In genomic region chr1:177684901-177685300, GRCm38 (mm10) we compare ENCODE assay signal across 10 mouse cellular contexts. TPM values are rescaled to one million over a fixed set of nuclear protein-coding genes. Genes with fewer than 3 reads are reported as not detected.
DNase-seq lines count a peak whose midpoint lies in the region; ATAC-seq and TF ChIP-seq lines count a peak whose summit lies in the region.
"Had no signal": no experiment of that assay in that cellular context is flagged by ENCODE, and none has a peak within 500 bp of the region (broad histone marks: within the 10 kb centered on the region; RNA-seq: fewer than 3 reads in every experiment).

No protein-coding gene starts in this region.

- no peak for TF ChIP-seq EP300 in liver, embryonic 14.5 days (IDR thresholded peaks at IDR 0.05; ENCODE audit: low read depth)

- no peaks in the 10 kb centered on the region for H3K36me3 ChIP-seq in liver, embryonic 14.5 days (replicated peaks; ENCODE audit: control insufficient read depth, insufficient read depth, low read depth)
- H3K36me3 ChIP-seq in hindbrain, embryonic 11.5 days (ENCODE audit: control insufficient read depth, insufficient read depth, low read length), result no peaks in the 10 kb centered on the region
- no peaks in the 10 kb centered on the region for H3K36me3 ChIP-seq in midbrain, embryonic 14.5 days (ENCODE audit: control insufficient read depth, insufficient read depth, low read length)
- H3K36me3 ChIP-seq: limb, embryonic 15.5 days had no signal

- H3K4me2 ChIP-seq in liver, embryonic 14.5 days (ENCODE audit: low read depth), result no peak overlapping the region
- no peak overlapping the region for H3K4me2 ChIP-seq in hindbrain, embryonic 11.5 days (replicated peaks; ENCODE audit: low read depth, low read length)
- no peak overlapping the region for H3K4me2 ChIP-seq in midbrain, embryonic 14.5 days (ENCODE audit: low read length)
- H3K4me2 ChIP-seq: limb, embryonic 15.5 days had no signal

- ATAC-seq in liver, embryonic 14.5 days (ENCODE audit: insufficient read depth), result no peak
- ATAC-seq in hindbrain, embryonic 11.5 days (ENCODE audit: low FRiP score), result peak; percentile 58; the same call in 1 of the 2 replicates
- ATAC-seq in midbrain, embryonic 14.5 days (ENCODE audit: low FRiP score, low TSS enrichment), result no peak

- 2% methylated on average over 3 of the region's 3 CpGs for WGBS in liver, embryonic 14.5 days (ENCODE audit: insufficient replicate concordance)
- 11% methylated on average over 3 of the region's 3 CpGs for WGBS in hindbrain, embryonic 11.5 days
- WGBS in midbrain, embryonic 14.5 days, result 15% methylated on average over 3 of the region's 3 CpGs

- peak; percentile 16 for DNase-seq in adrenal gland, postnatal 10 days
- no peak for DNase-seq in adrenal gland, adult 2 months
- no peak for DNase-seq in liver, embryonic 14.5 days (ENCODE audit: low read depth in 3 of 3, low spot score in 3 of 3)
- no peak for DNase-seq in liver
- DNase-seq in c-Kit-positive CD71-positive TER-119-positive erythroid progenitor cells, embryonic 14.5 days (ENCODE audit: low spot score), result peak; percentile 17
- DNase-seq in hindbrain, embryonic 11.5 days (ENCODE audit: low spot score), result peak; percentile 71
- peak; percentile 88 for DNase-seq in midbrain, embryonic 14.5 days
- DNase-seq in spleen, adult 18-20 months, result no peak

- H3K4me3 ChIP-seq in liver, embryonic 14.5 days (ENCODE audit: insufficient read depth in 1 of 2, low read depth in 2 of 2, low read length in 2 of 2), result no peak overlapping the region
- H3K4me3 ChIP-seq in hindbrain, embryonic 11.5 days (ENCODE audit: low read depth, low read length), result no peak overlapping the region
- H3K4me3 ChIP-seq in midbrain, embryonic 14.5 days (replicated peaks; ENCODE audit: low read depth, low read length), result no peak overlapping the region
- H3K4me3 ChIP-seq: erythroblast, embryonic 14.5 days; limb, embryonic 15.5 days had no signal

- H3K9ac ChIP-seq in liver, embryonic 14.5 days (replicated peaks), result no peak overlapping the region
- no peak overlapping the region for H3K9ac ChIP-seq in hindbrain, embryonic 11.5 days (ENCODE audit: low read depth, low read length)
- H3K9ac ChIP-seq in midbrain, embryonic 14.5 days (replicated peaks; ENCODE audit: low read length), result no peak overlapping the region
- H3K9ac ChIP-seq: limb, embryonic 15.5 days had no signal

- no peaks in the 10 kb centered on the region for H3K27me3 ChIP-seq in liver, embryonic 14.5 days (ENCODE audit: control insufficient read depth, insufficient read depth, low read length)
- no peaks in the 10 kb centered on the region for H3K27me3 ChIP-seq in hindbrain, embryonic 11.5 days (ENCODE audit: control insufficient read depth, insufficient read depth, low read length)
- H3K27me3 ChIP-seq in midbrain, embryonic 14.5 days (ENCODE audit: control insufficient read depth, insufficient read depth, low read length), result no peaks in the 10 kb centered on the region
- H3K27me3 ChIP-seq: limb, embryonic 15.5 days had no signal

- no peaks in the 10 kb centered on the region for H3K9me3 ChIP-seq in liver, embryonic 14.5 days (ENCODE audit: control insufficient read depth, low read length)
- H3K9me3 ChIP-seq in hindbrain, embryonic 11.5 days (ENCODE audit: control insufficient read depth, low read length), result no peaks in the 10 kb centered on the region
- no peaks in the 10 kb centered on the region for H3K9me3 ChIP-seq in midbrain, embryonic 14.5 days (ENCODE audit: control insufficient read depth, low read length)
- H3K9me3 ChIP-seq: limb, embryonic 15.5 days had no signal

- H3K27ac ChIP-seq in liver, embryonic 14.5 days, result no peak overlapping the region
- no peak overlapping the region for H3K27ac ChIP-seq in hindbrain, embryonic 11.5 days (ENCODE audit: low read depth, low read length)
- H3K27ac ChIP-seq in midbrain, embryonic 14.5 days (replicated peaks; ENCODE audit: low read depth, low read length), result no peak overlapping the region
- H3K27ac ChIP-seq: limb, embryonic 15.5 days had no signal

- no peaks in the 10 kb centered on the region for H3K4me1 ChIP-seq in liver, embryonic 14.5 days (replicated peaks; ENCODE audit: control insufficient read depth in 2 of 2, insufficient read depth in 2 of 2, low read length in 1 of 2)
- H3K4me1 ChIP-seq in hindbrain, embryonic 11.5 days (replicated peaks; ENCODE audit: control insufficient read depth, insufficient read depth, low read length), result peaks cover 2% of the 10 kb centered on the region
- 0 out of 2 replicates have a peak, but pooled peaks cover 11% of the 10 kb centered on the region for H3K4me1 ChIP-seq in midbrain, embryonic 14.5 days (ENCODE audit: control insufficient read depth, insufficient read depth, low read length)
- H3K4me1 ChIP-seq: limb, embryonic 15.5 days had no signal

- peak; percentile 35; the same call in 1 of the 2 replicates for TF ChIP-seq CTCF in liver, embryonic 14.5 days (IDR thresholded peaks at IDR 0.05; ENCODE audit: low read depth)

RNA-seq across cellular contexts. Expression of gene 1700016C15Rik, which starts 44.7 kb away (rescaled TPM):
- total RNA-seq in adrenal gland, postnatal 10 days (2021), result not detected
- total RNA-seq in adrenal gland, adult 2 months (2021), result not detected
- polyA plus RNA-seq in adrenal gland, adult 2 months (2012; rRNA removed), result not detected in 2 replicates
- not detected in 2 replicates for polyA plus RNA-seq in liver, embryonic 14.5 days (2012; rRNA removed)
- not detected in 2 replicates for polyA plus RNA-seq in liver, embryonic 14.5 days (2014; fragmentation: Nextera tagmentation; extraction: Ambion mirVana)
- not detected in 2 replicates for polyA plus RNA-seq in hindbrain, embryonic 11.5 days (2014; fragmentation: Nextera tagmentation; extraction: Ambion mirVana)
- polyA plus RNA-seq in midbrain, embryonic 14.5 days (2014; fragmentation: Nextera tagmentation; extraction: Ambion mirVana), result 0.38 TPM in 1 of 2 replicates, not detected in the other
- polyA plus RNA-seq: erythroblast, embryonic 14.5 days; limb, embryonic 15.5 days had no signal

Comparison
In these comparisons a context has a peak if more than half of its experiments do, and no peak if none do; other contexts are left out.
1. DNase-seq: peak in adrenal gland, postnatal 10 days (single experiment), c-Kit-positive CD71-positive TER-119-positive erythroid progenitor cells, embryonic 14.5 days (single experiment), hindbrain, embryonic 11.5 days (single experiment) and midbrain, embryonic 14.5 days (single experiment); none in adrenal gland, adult 2 months (single experiment), liver, embryonic 14.5 days (0 of 3), liver (single experiment) and spleen, adult 18-20 months (0 of 2).